Mouse (Mus musculus): ENCODE results near the gene Lgalsl.

- TF ChIP-seq CTCF (IDR thresholded peaks at IDR 0.05; ENCODE audit: insufficient read depth, low read length): no peak
- no peak for TF ChIP-seq POLR2A (IDR thresholded peaks at IDR 0.05; ENCODE audit: borderline replicate concordance, extremely low read depth, low read depth, low read length)
Measured at GRCm38 (mm10) chr11:20800277-20801092, 30.4 kb downstream of the Lgalsl start.
